Mouse (Mus musculus) intestine, embryonic 15.5 days (tissue): ENCODE results near the gene Fam43a. TPM values are rescaled to one million over a fixed set of nuclear protein-coding genes. Genes with fewer than 3 reads are reported as not detected.

Experiments
- ATAC-seq: fragments of 200-750 bp; cut with Nextera tagmentation; 2 replicates; pipeline ENCODE4 v1.8.0; 2017; ENCODE audit warnings: moderate TSS enrichment, moderate library complexity
- H3K27ac ChIP-seq: fragments of 300-500 bp; sonication (generic); 2 replicates; pipeline ENCODE4 v1.5.1; 2015; ENCODE audit warnings: mild to moderate bottlenecking, inconsistent platforms
- H3K27me3 ChIP-seq: fragments of 300-500 bp; sonication (generic); replicated peaks from 2 replicates; pipeline ENCODE4 v1.6.1; 2015; ENCODE audit warnings: inconsistent platforms
- H3K36me3 ChIP-seq: fragments of 300-500 bp; sonication (generic); 2 replicates; pipeline ENCODE4 v1.6.1; 2015; ENCODE audit warnings: inconsistent platforms
- H3K4me1 ChIP-seq: fragments of 300-500 bp; sonication (generic); replicated peaks from 2 replicates; pipeline ENCODE4 v1.6.1; 2015; ENCODE audit warnings: inconsistent platforms
- H3K4me2 ChIP-seq: fragments of 300-500 bp; sonication (generic); replicated peaks from 2 replicates; pipeline ENCODE4 v1.6.1; 2015; ENCODE audit warnings: mild to moderate bottlenecking, inconsistent platforms
- H3K4me3 ChIP-seq: fragments of 300-500 bp; sonication (generic); replicated peaks from 2 replicates; pipeline ENCODE4 v1.5.1; 2015; ENCODE audit warnings: inconsistent platforms
- H3K9ac ChIP-seq: fragments of 300-500 bp; sonication (generic); 2 replicates; pipeline ENCODE4 v1.6.1; 2015; ENCODE audit warnings: inconsistent platforms
- H3K9me3 ChIP-seq: fragments of 300-500 bp; sonication (generic); 2 replicates; pipeline ENCODE4 v1.6.1; 2016; ENCODE audit warnings: inconsistent platforms
- WGBS: fragments of 180-500 bp; shearing (Covaris S2); methylation state at CpG from one replicate; pipeline ENCODE4 v1.1.7; 2015; 5-methylcytosine and 5-hydroxymethylcytosine counted together
- polyA plus RNA-seq: library from polyadenylated mRNA; unstranded; fragments of >200 nt; fragmentation: Nextera tagmentation; extraction: Ambion mirVana; gene quantifications from 2 replicates; pipeline ENCODE4 v1.2.1, GENCODE M21; 2015

Gene Fam43a
- polyA plus RNA-seq, 1 experiment from 2014 or later, result 12.5 TPM

DNA sequence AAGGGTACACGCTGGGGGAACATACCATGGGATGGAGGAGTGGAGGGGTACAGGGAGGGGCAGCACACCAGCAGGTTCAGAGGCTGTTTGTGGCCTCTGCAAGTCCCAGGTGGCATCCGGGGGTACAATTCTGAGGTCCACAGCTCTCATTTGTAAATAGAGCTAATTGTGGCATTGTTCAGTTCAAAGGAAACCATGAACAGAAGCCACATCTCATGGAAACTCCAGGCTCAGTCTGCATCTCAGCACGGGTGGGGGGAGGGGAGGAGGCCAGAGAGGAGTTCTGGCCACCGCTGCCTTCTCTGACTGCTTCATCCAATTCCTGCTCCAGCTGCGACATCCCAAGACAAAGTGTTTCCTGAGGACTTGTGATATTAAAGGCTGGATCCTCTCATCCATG lies 14.6 kb downstream of the Fam43a start:
- WGBS, result 35% methylated on average over 5 of the region's 5 CpGs
- Histone ChIP-seq H3K27me3 (no peaks in the 10 kb centered on the region), H3K9ac (no peak overlapping the region), H3K36me3 (no peaks in the 10 kb centered on the region), H3K4me3 (no peak overlapping the region), H3K9me3 (no peaks in the 10 kb centered on the region), H3K4me2 (no peak overlapping the region), H3K4me1 (no peaks in the 10 kb centered on the region), H3K27ac (no peak overlapping the region)
- ATAC-seq, result no peak

DNA sequence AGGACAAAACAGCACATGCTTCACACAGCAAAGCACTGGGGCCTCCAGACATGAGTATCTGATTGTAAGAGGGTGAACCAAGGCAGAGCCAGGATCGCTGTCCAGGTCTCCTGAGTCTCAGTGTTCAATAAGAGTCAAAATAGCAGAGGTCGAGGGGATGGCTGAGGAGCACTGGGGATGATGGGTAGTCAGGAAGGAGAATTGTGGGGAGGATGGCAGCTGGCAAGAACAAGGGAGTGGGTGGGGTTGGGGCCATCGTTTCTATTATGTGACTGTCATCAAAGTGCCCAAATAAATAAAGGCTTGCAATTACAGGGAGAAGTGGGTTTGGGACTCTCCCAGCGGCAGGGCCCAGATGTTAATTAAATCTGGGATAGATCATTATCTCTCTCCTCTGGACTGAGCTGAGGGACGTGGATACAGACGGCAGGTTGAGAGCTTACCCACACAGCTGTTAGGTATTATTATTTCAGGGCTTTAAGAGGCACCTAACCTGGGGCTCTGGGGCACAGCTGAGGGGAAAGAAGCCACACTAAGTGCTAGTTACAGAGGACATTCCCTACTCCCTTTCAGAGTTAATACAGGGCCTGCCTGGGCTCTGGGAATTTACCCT lies 15.3 kb downstream of the Fam43a start:
- Histone ChIP-seq H3K36me3 (no peaks in the 10 kb centered on the region), H3K4me3 (no peak overlapping the region), H3K9ac (no peak overlapping the region), H3K9me3 (no peaks in the 10 kb centered on the region), H3K4me1 (no peaks in the 10 kb centered on the region), H3K27ac (no peak overlapping the region), H3K4me2 (no peak overlapping the region), H3K27me3 (no peaks in the 10 kb centered on the region)
- no peak for ATAC-seq
- WGBS, result 44% methylated on average over 6 of the region's 6 CpGs

DNA sequence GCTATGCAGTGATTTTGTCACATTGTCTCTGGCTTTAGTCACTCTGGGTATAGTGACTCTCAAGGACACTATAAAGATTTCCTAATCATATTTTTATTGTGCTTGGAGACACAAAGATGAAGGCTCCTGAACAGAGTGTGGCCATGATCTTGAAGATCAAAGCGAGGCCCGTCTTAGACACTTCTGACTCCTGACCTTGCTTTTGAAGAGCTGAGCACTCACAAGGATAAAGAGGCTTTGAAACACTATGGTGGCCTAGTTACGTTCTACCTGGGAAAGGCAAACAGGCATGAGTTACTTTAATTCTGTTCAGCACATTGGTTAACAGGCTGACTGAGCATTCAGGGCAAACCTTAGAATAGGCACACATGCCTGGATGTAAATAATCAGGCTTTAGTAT lies 16.8 kb downstream of the Fam43a start:
- WGBS, result 79% methylated on average over 3 of the region's 3 CpGs
- no peaks in the 10 kb centered on the region for H3K9me3 ChIP-seq
- no peak for ATAC-seq
- no peak overlapping the region for H3K4me2 ChIP-seq
- no peaks in the 10 kb centered on the region for H3K27me3 ChIP-seq
- H3K4me1 ChIP-seq, result no peaks in the 10 kb centered on the region
- no peak overlapping the region for H3K4me3 ChIP-seq
- no peak overlapping the region for H3K9ac ChIP-seq
- H3K27ac ChIP-seq, result no peak overlapping the region
- no peaks in the 10 kb centered on the region for H3K36me3 ChIP-seq

DNA sequence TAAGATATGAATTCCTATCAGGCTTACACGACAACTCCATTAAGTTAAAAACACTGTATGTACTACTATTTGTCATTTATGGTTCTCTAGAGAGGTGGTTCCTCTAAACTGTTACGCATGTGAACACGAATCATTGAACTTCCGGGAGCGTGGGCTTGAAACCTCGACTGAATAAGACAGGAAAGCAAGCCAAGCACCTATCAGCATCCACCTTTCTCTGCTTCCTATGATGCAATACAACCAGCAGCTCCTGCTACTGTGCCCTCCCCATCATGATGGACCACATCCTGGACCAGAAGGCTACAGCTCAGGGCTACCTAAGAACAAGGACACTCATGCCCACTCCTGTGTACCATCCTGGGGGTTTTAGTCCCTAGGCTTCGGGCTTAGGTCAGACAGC lies 24.1 kb downstream of the Fam43a start:
- H3K27ac ChIP-seq, result no peak overlapping the region
- ATAC-seq, result no peak
- H3K36me3 ChIP-seq, result no peaks in the 10 kb centered on the region
- WGBS, result 80% methylated on average over 7 of the region's 7 CpGs
- no peaks in the 10 kb centered on the region for H3K4me1 ChIP-seq
- H3K4me2 ChIP-seq, result no peak overlapping the region
- no peaks in the 10 kb centered on the region for H3K27me3 ChIP-seq
- no peak overlapping the region for H3K9ac ChIP-seq
- no peaks in the 10 kb centered on the region for H3K9me3 ChIP-seq
- H3K4me3 ChIP-seq, result no peak overlapping the region

DNA sequence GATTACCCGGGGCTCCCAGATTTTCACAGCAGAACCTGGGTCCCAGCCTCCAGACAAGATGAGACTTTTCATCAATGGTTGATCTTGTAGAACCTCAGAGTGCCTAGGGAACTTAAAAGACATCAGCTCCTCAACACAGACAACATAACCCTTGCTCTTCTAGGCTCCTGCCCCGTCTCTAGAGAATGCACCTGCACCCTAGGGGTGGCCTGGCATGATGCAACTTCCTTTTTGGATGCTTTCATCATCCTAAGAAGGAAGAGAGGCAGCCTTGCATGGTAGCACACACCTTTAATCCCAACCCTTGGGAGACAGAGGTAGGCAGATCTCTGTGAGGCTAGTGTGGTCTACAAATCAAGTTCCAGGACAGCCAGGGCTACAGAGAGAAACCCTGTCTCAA lies 25.1 kb downstream of the Fam43a start:
- no peak overlapping the region for H3K4me3 ChIP-seq
- no peak overlapping the region for H3K27ac ChIP-seq
- ATAC-seq, result no peak
- 81% methylated on average over 2 of the region's 2 CpGs for WGBS
- H3K9me3 ChIP-seq, result no peaks in the 10 kb centered on the region
- no peak overlapping the region for H3K9ac ChIP-seq
- no peaks in the 10 kb centered on the region for H3K27me3 ChIP-seq
- H3K36me3 ChIP-seq, result no peaks in the 10 kb centered on the region
- no peaks in the 10 kb centered on the region for H3K4me1 ChIP-seq
- no peak overlapping the region for H3K4me2 ChIP-seq

DNA sequence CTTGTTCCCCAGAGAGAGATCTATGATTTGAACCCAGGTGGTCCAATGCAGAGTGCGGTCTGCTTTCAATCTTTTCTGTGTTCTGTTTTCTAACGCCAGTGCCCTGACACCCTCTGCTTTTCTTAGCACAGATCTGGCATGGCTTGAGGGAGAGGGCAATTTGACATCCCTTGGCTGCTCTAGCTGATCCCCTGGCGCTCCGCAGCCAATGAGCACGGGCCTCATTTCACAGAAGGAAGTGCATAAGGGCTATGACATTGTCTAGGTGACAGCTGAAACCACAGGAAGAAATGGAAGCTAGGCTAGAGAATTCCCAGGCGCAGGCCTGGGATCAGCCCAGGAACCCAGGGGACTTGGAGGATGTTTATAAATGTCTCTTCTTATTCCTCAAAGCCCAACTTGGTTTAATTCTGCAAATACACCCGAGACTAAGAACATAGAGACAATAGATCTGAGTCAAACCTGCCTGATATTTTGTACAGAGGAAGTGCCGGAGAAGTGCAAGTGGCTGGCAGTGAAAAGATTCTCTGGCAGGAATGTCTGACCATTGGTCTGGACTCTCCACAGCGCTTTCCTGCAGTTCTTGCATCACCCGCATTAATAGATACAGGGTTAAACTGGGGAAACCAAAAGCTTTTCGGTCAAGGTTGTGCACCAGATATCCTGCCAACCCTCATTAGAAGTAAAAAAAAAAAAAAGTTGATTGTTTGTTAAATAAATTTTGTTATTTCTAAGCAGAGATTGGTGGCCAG lies 28.2 kb downstream of the Fam43a start:
- Histone ChIP-seq H3K4me2 (no peak overlapping the region; the same call in 1 of the 2 replicates), H3K9me3 (no peaks in the 10 kb centered on the region), H3K4me3 (no peak overlapping the region), H3K4me1 (no peaks in the 10 kb centered on the region), H3K27me3 (no peaks in the 10 kb centered on the region), H3K36me3 (no peaks in the 10 kb centered on the region), H3K27ac (no peak overlapping the region), H3K9ac (no peak overlapping the region)
- ATAC-seq, result peak; percentile 45; the same call in 1 of the 2 replicates
- WGBS, result 52% methylated on average over 11 of the region's 11 CpGs

DNA sequence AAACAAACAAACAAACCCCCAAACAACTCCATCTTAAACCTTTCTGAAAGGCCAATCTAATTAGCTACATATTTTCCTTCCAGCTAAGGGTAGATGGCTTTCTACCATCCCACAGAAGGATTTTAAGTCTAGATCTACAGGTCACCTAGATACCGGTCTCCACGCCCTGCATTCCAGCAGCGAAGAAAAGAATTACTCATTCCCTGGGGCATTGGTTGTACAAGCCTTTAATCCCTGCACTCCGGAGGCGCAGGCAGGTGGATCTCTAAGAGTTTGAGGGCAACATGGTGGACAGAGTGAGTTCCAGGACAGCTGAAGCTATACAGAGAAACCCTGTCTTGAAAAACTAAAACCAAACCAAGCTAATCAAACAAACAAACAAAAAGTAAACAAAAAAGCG lies 28.9 kb downstream of the Fam43a start:
- Histone ChIP-seq H3K4me2 (no peak overlapping the region), H3K9ac (no peak overlapping the region), H3K36me3 (no peaks in the 10 kb centered on the region), H3K27me3 (no peaks in the 10 kb centered on the region), H3K9me3 (no peaks in the 10 kb centered on the region), H3K27ac (no peak overlapping the region), H3K4me1 (no peaks in the 10 kb centered on the region), H3K4me3 (no peak overlapping the region)
- ATAC-seq, result no peak
- WGBS, result 39% methylated on average over 6 of the region's 6 CpGs

DNA sequence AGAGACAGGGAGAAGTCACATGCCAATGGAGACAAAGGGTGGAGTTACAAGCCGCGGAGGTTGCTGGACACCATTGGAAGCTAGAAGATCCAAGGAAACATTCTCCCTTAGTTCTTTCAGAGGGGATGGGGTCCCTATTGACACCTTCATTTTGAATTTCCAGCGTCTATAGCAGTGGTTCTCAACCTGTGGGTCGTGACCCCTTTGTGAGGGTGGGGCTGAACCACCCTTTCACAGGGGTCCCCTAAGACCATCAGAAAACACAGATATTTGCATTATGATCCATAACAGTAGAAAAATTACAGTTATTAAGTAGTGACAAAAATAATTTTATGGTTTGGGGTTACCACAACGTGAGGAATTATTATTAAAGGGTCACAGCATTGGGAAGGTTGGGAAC lies 30.0 kb downstream of the Fam43a start:
- no peak for ATAC-seq
- Histone ChIP-seq H3K4me1 (no peaks in the 10 kb centered on the region), H3K9ac (no peak overlapping the region), H3K4me2 (no peak overlapping the region), H3K27ac (no peak overlapping the region), H3K4me3 (no peak overlapping the region), H3K9me3 (no peaks in the 10 kb centered on the region), H3K27me3 (no peaks in the 10 kb centered on the region), H3K36me3 (no peaks in the 10 kb centered on the region)
- 89% methylated on average over 5 of the region's 5 CpGs for WGBS

DNA sequence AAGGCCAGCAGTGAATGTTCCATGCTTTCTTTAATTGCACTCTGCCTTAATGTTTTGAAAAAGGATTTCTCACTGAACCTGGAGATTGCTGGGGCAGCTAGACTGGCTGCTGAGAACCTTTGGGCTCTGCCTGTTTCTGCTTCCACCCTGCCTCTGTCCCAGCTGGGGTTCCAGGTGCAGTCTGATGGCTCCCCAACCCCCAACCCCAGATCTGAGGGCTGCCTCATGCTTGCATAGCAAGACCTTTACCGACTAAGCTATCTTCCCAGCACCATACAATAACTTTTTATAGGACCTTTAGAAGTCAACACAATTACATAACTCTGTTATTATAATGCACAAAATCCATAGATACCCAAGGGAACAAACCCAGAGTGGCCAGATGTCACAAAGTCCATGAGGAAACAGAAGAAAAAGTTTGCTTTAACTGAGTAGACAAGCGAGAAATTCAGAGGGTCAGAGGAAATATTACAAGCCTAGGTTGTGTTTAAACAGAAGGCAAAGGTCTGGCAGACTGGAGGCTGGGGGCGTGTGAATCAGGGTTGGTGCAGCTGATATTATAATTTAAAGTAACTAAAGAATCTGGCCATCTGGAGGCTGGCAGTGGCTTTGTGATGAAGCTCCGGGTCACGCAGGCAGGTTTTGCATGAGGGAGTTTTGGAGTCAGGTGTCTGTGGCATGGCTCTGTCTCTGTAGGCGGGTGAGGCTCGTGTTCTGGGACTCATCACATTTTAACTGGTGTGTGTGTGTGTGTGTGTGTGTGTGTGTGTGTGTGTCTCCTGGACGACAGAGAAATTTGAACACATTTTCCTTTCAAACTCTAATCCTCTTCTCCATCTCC lies 34.6 kb downstream of the Fam43a start:
- WGBS, result 33% methylated on average over 8 of the region's 8 CpGs
- no peak overlapping the region for H3K4me3 ChIP-seq
- ATAC-seq, result no peak
- no peaks in the 10 kb centered on the region for H3K36me3 ChIP-seq
- H3K27me3 ChIP-seq, result no peaks in the 10 kb centered on the region
- H3K27ac ChIP-seq, result no peak overlapping the region
- no peak overlapping the region for H3K4me2 ChIP-seq
- no peak overlapping the region for H3K9ac ChIP-seq
- no peaks in the 10 kb centered on the region for H3K9me3 ChIP-seq
- no peaks in the 10 kb centered on the region for H3K4me1 ChIP-seq

DNA sequence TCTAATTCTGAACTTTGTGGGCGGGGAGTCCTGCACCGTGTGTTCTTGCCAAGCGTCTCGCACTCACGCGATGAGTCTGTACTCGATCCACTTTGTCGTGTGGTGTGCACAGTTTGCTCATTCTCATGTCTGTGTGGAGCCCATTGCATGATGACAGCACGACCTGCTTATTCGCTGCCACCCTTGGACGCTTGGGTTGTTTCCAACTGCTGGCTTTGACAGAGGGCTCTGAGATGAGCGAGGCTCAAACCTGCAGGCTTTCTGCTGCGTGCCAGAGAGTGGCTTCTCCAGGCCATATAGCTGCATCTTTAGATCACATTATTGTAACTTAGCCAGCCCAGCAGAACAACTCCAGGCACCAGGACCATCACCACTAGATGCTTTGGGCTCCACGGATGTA lies 39.1 kb downstream of the Fam43a start:
- no peaks in the 10 kb centered on the region for H3K27me3 ChIP-seq
- 90% methylated on average over 14 of the region's 14 CpGs for WGBS
- H3K4me2 ChIP-seq, result no peak overlapping the region
- H3K9ac ChIP-seq, result no peak overlapping the region
- no peak for ATAC-seq
- H3K4me3 ChIP-seq, result no peak overlapping the region
- H3K4me1 ChIP-seq, result no peaks in the 10 kb centered on the region
- no peak overlapping the region for H3K27ac ChIP-seq
- H3K36me3 ChIP-seq, result no peaks in the 10 kb centered on the region
- no peaks in the 10 kb centered on the region for H3K9me3 ChIP-seq

DNA sequence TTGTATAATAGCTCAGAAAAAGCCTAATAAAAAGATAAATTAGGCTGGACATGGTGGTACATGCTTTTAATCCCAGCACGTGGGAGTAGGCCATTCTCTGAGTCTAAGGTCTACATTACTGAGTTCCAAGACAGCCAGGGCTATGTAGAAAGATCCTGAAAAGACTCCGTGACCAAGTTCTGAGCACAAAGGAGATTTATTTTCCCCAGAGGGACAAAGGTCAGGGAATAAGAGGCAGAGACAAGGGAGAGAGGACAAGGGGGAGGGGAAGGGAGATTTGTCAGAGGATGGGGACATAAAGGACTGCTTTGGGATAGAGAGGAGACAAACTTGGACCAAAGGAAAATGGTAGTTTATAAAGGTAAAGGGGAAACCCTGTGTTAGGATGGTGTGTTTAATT lies 41.1 kb downstream of the Fam43a start:
- Histone ChIP-seq H3K36me3 (no peaks in the 10 kb centered on the region), H3K4me1 (no peaks in the 10 kb centered on the region), H3K4me3 (no peak overlapping the region), H3K27me3 (no peaks in the 10 kb centered on the region), H3K9me3 (no peaks in the 10 kb centered on the region), H3K9ac (no peak overlapping the region), H3K27ac (no peak overlapping the region), H3K4me2 (no peak overlapping the region)
- WGBS, result 67% methylated on average over 2 of the region's 2 CpGs
- ATAC-seq, result no peak

DNA sequence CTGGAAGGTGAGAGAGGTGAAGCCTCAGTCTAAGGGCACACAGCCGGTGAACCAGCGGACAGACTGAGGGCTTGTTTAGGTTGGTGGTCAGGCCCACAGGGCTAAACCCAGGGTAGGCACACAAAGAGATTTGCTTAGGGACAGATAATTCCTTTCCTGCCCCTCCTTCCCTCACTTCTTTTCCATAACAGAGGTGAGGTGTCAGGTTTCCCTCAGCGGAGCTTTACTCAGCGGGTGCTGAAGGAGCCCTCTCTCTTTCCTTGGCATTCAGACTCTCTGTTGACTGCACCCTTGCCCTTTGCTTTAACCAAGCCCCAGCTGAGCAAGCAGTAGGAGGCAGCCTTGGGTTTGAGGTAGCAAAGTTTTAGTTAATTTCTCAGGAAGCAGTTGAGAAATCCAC lies 41.9 kb downstream of the Fam43a start:
- no peaks in the 10 kb centered on the region for H3K9me3 ChIP-seq
- no peak for ATAC-seq
- no peaks in the 10 kb centered on the region for H3K4me1 ChIP-seq
- 59% methylated on average over 4 of the region's 4 CpGs for WGBS
- no peak overlapping the region for H3K4me2 ChIP-seq
- no peak overlapping the region for H3K27ac ChIP-seq
- no peak overlapping the region for H3K4me3 ChIP-seq
- no peaks in the 10 kb centered on the region for H3K27me3 ChIP-seq
- H3K36me3 ChIP-seq, result no peaks in the 10 kb centered on the region
- H3K9ac ChIP-seq, result no peak overlapping the region
